Comparison of ENCODE assay signal across 31 mouse cellular contexts in the genomic region with DNA sequence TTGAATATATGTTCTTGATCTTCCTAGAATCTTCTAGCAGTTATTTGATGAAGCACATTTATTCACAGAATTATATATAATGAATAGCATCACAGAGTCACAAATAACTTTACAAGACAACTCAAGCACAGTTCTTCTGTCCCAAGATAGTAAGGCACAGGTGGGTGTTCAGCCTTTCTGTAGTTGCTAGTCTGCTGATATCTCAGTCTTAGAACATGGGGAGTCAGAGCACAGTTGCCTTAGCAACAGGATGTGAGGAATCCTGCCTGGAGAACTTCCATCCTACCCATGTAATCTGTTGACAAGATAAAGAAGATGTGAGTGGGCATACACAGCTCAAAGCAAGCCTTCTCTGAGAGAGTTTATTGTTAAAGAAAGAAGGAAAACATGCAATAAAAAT.
DNase-seq lines count a peak whose midpoint lies in the region; ATAC-seq and TF ChIP-seq lines count a peak whose summit lies in the region.
"Had no signal": no experiment of that assay in that cellular context is flagged by ENCODE, and none has a peak within 500 bp of the region (broad histone marks: within the 10 kb centered on the region; RNA-seq: fewer than 3 reads in every experiment).

No protein-coding gene starts in this region.

- no peaks in the 10 kb centered on the region for H3K4me1 ChIP-seq in stomach, postnatal 0 days (replicated peaks; ENCODE audit: control insufficient read depth, insufficient read depth)
- H3K4me1 ChIP-seq: embryonic facial prominence, embryonic 10.5 days; embryonic facial prominence, embryonic 15.5 days; forebrain, embryonic 12.5 days; midbrain, embryonic 13.5 days; neural tube, embryonic 13.5 days had no signal

- intact Hi-C loops in gastrocnemius, adult 2 months (cut with DNase I): no loop called here

- no peak overlapping the region for H3K9ac ChIP-seq in stomach, postnatal 0 days (ENCODE audit: low read length)
- H3K9ac ChIP-seq: embryonic facial prominence, embryonic 15.5 days; forebrain, embryonic 12.5 days; liver, embryonic 14.5 days; midbrain, embryonic 13.5 days; neural tube, embryonic 13.5 days had no signal

- TF ChIP-seq EP300 in stomach, postnatal 0 days (optimal IDR thresholded peaks at IDR 0.05): no peak

- no peak overlapping the region for H3K4me3 ChIP-seq in stomach, postnatal 0 days (ENCODE audit: low read depth, low read length)
- no peak overlapping the region for H3K4me3 ChIP-seq in gastrocnemius, adult 2 months
- H3K4me3 ChIP-seq: embryonic facial prominence, embryonic 10.5 days; embryonic facial prominence, embryonic 15.5 days; forebrain, embryonic 12.5 days; midbrain, embryonic 13.5 days; neural tube, embryonic 13.5 days had no signal

- no peaks in the 10 kb centered on the region for H3K9me3 ChIP-seq in stomach, postnatal 0 days (ENCODE audit: control insufficient read depth, low read length)
- H3K9me3 ChIP-seq: embryonic facial prominence, embryonic 10.5 days; embryonic facial prominence, embryonic 15.5 days; forebrain, embryonic 12.5 days; midbrain, embryonic 13.5 days; neural tube, embryonic 13.5 days had no signal

- TF ChIP-seq CTCF in stomach, postnatal 0 days (IDR thresholded peaks at IDR 0.05; ENCODE audit: low read depth): no peak
- no peak for TF ChIP-seq CTCF in gastrocnemius, adult 2 months (IDR thresholded peaks at IDR 0.05)

- no peak for ATAC-seq in stomach, postnatal 0 days (ENCODE audit: low FRiP score, low TSS enrichment)
- ATAC-seq: activated CD4-positive, CD25-positive, alpha-beta regulatory T cell, adult 4 months; hindbrain, embryonic 16.5 days; midbrain, embryonic 13.5 days had no signal

- no peaks in the 10 kb centered on the region for H3K36me3 ChIP-seq in stomach, postnatal 0 days (ENCODE audit: control insufficient read depth, insufficient read depth, low read length)
- H3K36me3 ChIP-seq: embryonic facial prominence, embryonic 10.5 days; embryonic facial prominence, embryonic 15.5 days; forebrain, embryonic 12.5 days; midbrain, embryonic 13.5 days; neural tube, embryonic 13.5 days had no signal

- DNase-seq in right cerebral cortex, adult 2 months (ENCODE audit: low spot score in 2 of 2): peak; percentile 19 to 41
- no peak for DNase-seq in right cerebral cortex, postnatal 14 days
- DNase-seq in left cerebral cortex, adult 9 months (ENCODE audit: low spot score in 2 of 2): peak; percentile 30 to 36
- peak; percentile 3 for DNase-seq in right cerebral cortex, postnatal 25 days
- DNase-seq in ovary, postnatal 14 days (ENCODE audit: low spot score): no peak
- no peak for DNase-seq in stomach, postnatal 0 days (ENCODE audit: low spot score)
- DNase-seq in gastrocnemius, adult 2 months: no peak
- DNase-seq: adrenal gland, adult 2 months; adrenal gland, postnatal 36 days; cerebellum, adult 8-10 months; cerebellum, postnatal 25 days; gastrocnemius, postnatal 10 days; heart, postnatal 14 days; kidney, adult 2 months; layer of hippocampus, postnatal 36 days; liver; lung, adult 2 months; lung, postnatal 10 days; retina, postnatal 1 day; spleen, adult 18-20 months; thymus, postnatal 4 days had no signal

- no peak overlapping the region for H3K4me2 ChIP-seq in stomach, postnatal 0 days (replicated peaks; ENCODE audit: low read depth)
- H3K4me2 ChIP-seq: embryonic facial prominence, embryonic 15.5 days; forebrain, embryonic 12.5 days; midbrain, embryonic 13.5 days; neural tube, embryonic 13.5 days had no signal

- H3K27ac ChIP-seq in stomach, postnatal 0 days (replicated peaks): no peak overlapping the region
- H3K27ac ChIP-seq in gastrocnemius, adult 2 months: no peak overlapping the region
- H3K27ac ChIP-seq: embryonic facial prominence, embryonic 10.5 days; embryonic facial prominence, embryonic 15.5 days; forebrain, embryonic 12.5 days; kidney, postnatal 0 days; liver, embryonic 14.5 days; macrophage; midbrain, embryonic 13.5 days; neural tube, embryonic 13.5 days had no signal

- H3K27me3 ChIP-seq in stomach, postnatal 0 days (ENCODE audit: control insufficient read depth, insufficient read depth, low read length): no peaks in the 10 kb centered on the region
- H3K27me3 ChIP-seq: embryonic facial prominence, embryonic 15.5 days; forebrain, embryonic 12.5 days; midbrain, embryonic 13.5 days; neural tube, embryonic 13.5 days had no signal

Comparison
In these comparisons a context has a peak if more than half of its experiments do, and no peak if none do; other contexts are left out.
1. DNase-seq: peak in right cerebral cortex, adult 2 months (2 of 2), left cerebral cortex, adult 9 months (2 of 2) and right cerebral cortex, postnatal 25 days (single experiment); none in right cerebral cortex, postnatal 14 days (single experiment), ovary, postnatal 14 days (single experiment), stomach, postnatal 0 days (single experiment) and gastrocnemius, adult 2 months (single experiment).